Mouse (Mus musculus) heart, adult 8-10 months (tissue): ENCODE measurements around the gene Cracr2b. TPM values are rescaled to one million over a fixed set of nuclear protein-coding genes. Genes with fewer than 3 reads are reported as not detected.

Source experiments
- DNase-seq: peaks from one replicate; pipeline ENCODE4 v3.0.0; 2022; ENCODE audit warnings: low spot score
- total RNA-seq, 4 experiments: library from RNA; stranded (reverse); gene quantifications; 2 replicates each; pipeline ENCODE4 v1.2.4; 2022

Cracr2b gene
- total RNA-seq: 10 to 100 TPM; 17.7 to 24.2 (median 19.1) TPM

DNA sequence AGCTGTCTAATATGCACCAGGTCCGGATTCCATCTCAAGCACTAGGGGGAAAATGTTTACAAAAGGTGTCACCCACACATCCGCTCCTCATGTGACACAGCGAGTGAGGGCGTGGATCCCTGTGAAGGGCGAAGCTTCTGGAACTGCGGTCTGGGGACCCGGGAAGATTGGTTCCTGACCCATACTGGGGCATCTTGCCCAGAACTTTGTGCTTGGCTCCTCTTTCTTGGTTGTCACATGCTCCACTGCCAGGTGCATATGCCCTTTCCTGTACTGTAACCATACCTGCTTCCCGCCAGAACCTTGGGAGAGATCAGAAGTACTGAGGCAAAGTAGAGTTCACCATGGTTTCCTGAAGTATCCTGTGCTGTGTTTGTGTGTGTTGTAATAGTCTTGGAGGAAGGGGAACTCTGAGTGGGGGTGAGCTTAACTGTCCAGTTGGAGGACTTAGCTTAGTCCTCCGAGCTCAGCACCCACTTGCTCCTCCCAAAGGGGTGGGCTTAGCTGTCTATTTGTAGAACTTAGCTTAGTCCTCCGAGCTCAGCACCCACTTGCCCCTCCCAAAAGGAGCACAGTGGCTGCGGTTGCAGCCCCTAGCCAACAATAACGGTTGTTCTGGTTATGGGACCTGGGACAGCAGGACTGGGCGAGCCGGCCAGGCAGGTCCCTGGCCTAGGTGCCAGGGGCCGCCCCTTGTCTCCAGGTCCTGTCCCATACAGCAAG, at the start of gene Cracr2b:
Gene Cracr2b, plus strand, starts transcription at position 704 of the 723 bp plus-strand sequence.
- DNase-seq: no peak

DNA sequence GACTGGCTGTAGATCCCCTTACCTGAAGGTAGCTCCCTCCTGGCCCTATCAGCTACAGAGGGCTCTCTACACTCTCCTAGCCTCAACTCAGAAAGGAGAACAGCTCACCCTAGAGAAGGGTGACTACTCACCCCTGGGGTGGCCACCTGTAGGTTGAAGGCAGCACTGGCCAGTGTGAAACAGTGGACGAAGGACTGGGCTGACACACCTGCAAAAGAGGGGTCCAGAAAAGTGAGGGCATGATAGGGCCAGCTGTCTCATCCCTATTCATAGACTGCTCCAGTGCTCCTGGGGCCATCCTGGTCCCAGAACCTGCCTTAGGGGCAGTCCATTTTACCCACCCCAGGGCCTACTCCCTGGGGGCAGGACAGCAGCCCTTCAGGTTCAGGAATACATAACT, 49.2 kb upstream of the Cracr2b start:
- DNase-seq: no peak

DNA sequence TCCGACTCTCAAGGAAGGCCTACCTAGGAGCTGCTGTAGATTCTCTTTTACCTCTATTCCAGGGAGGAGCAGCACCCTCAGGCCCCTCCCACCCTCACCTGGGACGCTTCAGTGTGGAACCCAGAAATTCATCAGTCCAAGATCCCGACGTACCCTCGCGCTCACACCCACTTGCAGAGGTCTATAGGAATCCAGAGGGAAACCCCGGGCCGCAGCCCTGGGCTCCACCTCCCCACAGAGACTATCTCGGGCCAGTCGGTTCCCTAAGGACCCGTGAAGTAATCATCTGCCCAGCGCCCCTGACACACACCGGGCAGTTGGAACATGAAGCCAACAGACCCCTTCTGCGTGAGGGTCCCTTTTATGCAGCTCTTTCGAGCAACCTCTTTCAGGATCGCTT, 47.6 kb upstream of the Cracr2b start:
- no peak for DNase-seq

DNA sequence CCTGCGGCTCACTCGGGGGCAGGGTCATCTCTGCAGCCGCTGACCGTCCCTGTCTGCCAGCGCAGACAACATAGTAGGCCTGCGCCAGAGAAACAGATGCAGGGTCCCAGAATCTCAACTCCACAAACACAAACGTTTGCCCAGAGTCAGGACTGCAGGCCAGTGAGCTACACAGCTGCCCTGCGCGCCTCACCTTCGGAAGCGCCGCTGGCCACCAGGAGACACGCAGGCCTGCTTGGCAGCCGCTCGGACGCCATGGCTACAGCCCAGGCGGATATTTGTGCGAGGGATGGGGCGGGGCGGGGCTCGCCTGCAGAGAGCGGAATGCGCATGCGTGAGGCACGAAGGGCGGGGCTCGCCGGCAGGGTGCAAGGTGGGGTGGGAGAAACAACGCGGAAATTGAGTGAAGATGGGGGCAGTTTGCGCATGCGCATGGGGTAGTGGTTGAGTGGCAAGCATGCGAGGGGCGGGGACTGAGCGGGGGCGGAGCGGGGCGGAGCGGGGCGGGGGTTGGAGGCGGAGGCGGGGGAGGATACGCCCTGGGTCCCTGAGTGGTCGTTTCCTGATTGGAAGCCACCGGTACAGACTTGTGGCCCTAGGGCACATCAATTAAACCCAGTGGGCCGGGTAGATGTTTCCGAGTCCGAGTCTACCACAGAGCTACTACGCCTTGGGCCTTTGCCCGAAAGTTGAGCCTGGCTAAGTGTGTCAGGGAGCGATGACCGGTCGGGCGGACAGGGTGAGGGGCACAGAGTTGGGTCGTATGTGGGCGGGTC, 46.9 kb upstream of the Cracr2b start, which contains the start of gene Gatd1:
Gene Gatd1, minus strand, starts transcription at position 328 of the 776 bp plus-strand sequence.
- peak; percentile 98 for DNase-seq

DNA sequence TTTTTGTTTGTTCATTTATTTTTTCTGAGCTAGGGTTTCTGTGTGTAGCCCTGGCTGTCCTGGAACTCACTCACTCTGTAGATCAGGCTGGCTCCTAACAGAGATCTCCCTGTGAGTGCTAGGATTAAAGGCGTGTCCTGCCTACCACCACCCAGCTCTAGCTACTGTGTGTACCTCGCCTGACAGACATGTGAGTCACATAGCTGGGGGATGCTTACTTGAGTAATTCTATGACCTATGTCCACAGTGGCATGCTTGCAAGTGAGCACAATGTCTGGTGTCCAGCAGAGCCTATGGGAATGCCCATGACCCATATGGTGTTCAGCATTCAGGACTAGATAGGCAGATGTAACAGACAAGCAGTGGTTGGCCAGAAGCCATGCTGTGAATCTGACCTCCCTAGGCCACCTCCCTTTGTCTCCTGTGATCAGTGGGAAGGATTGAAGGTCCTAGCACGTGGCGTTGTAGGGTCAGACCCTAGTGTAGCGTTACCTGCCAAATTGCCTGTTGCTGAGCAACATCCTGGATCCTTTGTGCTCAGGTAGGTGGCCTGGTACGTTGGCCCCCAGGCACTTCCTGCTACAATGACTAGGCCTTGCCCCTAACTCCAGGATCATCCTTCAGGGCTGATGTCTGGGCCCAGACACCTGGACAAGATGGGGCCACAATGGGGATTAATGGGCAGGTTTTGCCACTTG, 44.6 kb upstream of the Cracr2b start:
- DNase-seq: no peak

DNA sequence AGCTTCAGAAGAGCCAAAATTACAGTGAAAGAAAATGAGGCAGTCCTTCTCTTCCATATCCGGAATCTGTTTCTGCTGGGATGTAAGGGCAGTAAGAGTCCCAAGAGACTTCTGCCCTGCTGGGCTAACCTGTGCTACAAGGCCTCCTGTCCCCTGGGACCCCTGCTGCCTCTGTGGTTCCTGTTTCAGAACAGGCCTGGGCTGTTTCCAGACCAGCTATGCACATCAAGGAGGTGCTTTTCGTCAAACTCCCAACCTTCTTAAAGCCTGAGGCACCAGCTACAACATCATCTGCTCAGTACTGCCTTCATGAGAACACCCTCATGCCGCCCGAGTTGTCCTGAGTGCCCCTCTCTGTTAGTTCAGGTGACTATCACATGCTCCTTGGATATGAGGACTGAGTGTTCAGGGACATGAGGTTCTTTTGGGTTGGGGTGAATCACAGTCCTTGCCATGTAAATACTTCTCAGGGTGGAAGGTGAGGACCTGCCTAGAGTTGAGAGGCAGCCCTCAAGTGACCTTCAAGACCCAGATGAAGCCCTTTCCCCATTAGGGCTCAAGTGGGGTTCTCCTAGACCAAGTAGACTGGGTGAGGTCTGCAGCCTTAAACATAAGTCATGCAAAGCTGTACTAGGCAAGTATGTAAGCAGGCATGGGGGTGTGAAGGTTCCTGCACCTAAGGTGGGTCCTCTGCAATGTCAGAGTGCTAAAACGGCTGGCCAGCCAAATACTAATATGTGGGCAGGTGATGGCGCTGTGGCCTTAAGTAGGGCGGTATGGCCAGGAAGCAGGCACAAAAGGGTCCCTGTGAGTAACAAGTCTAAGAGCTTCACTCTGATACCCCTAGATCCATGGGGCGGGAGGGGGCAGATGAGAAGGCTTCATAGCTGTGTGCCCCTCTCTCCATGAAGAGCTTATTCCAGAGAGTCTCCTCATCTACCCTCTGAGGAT, 42.9 kb upstream of the Cracr2b start:
- DNase-seq: no peak

DNA sequence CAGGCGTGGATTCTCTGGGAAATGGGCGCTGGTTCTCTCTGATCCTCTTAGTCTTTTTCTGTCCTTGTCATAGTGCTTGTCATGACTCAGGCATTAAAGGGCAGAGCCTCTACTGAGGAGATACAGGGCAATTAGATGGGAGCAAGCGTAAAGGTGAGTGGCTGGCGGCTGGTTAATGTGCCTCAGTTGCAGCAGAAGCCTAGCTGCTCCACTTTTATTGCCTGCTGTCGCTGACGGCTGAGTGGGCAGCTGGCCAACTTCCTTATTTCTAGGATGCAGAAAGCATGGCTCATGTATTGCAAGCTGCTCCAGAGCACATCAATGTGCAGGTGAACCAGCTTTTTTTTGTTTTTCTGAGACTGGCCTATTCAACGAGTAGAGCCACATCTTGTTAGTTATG, 41.9 kb upstream of the Cracr2b start:
- no peak for DNase-seq

DNA sequence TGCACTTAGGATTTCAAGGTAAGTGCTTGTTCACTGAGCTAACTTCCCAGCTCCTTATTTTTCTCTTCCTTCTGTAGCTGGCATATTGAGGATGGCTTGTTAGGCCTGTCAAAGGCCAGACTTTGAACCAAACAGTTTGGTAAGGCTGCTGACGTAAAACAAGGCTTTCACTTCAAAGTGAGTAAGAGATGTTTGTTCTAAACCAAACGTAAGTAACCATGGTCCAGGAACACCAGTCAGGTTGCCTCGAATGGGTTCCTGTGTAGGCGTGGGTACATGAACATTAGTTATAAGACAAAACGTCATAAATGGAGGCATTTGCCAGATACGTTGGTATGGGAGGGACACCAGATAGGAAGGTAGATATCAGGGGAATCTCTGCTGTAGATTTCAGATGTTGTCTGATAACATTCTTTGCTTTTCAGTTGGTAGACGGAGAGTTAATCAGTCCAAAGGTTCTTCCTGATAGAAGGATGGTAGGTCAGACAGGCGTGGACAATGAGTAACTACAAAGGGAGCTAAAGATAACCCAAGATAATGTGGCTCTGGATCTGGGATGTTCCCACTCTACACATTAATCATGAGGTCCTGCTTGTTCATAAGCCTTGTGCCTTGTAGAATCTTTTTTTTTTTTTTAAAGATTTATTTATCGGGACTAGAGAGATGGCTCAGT, 40.7 kb upstream of the Cracr2b start:
- no peak for DNase-seq

DNA sequence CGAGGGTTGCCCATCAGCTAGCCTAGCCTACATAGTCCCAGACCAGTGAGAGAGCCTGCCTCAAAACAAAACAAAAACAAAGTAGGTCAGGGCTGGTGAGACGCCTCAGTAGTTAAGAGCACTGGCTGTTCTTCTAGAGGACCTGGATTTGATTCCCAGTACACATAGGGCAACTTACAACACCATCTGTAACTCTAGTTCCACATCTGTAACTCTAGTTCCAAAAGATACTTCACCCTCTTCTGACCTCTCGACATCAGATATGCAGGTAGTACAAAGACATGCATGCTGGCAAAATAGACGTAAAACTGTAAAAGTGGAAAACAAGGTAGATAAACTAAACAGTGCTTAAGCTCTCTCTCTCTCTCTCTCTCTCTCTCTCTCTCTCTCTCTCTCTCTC, 37.1 kb upstream of the Cracr2b start:
- DNase-seq: no peak

DNA sequence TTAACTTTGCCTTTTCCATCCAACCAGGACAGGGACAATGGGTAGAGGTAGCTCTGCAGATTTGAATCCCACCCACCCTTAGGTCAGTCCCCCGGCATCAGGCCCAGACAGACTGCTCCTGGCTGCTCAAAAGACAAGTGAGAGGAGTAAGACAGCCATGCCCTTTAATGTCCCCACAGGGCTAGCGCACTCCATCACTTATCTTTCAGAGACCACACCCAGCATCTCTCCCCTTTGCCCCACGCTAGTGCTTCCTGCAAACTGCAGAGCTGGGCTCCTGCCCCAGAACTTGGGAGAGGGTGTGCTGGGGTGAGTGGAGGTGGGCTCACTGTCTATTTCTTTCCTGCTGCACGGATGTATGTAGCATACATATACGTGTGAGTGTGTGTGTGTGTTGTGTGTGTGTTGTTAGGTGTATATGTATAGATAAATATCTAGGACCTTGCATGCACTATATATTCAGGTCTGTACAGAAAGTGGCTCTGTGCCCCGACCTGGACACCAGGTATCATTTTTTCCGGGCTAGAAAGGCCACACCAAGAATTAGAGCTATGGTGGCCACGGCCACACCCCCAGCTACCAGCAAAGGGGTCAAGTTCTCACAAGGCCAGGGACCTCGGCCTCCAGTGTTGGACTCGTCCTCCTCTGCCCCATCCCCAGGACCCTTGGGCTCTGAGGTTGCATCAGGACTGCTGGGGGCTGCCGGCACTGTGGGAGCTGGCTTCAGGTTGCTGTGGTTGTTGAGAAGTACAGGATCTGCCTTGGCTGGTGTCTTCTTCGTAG, 33.8 kb upstream of the Cracr2b start:
- no peak for DNase-seq

DNA sequence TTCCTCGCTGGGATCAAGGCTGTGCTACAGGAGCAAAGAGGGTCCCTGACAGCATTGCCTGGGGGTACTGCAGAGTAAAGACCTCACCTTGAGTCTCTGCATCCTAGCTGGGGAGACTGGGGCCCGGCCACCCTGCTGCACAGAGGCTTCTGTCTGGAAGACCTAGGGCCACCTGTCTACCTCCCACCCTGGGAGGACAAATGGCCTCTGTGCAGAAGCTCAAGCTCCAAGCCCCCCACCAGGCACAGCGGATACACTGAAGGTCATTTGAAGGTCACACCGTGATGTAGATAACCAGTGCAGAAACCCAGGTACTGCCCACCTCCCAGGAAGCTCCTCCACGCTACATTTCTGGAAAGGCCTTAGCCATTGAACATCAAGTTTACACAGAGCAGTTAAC, 32.2 kb upstream of the Cracr2b start:
- DNase-seq: no peak

DNA sequence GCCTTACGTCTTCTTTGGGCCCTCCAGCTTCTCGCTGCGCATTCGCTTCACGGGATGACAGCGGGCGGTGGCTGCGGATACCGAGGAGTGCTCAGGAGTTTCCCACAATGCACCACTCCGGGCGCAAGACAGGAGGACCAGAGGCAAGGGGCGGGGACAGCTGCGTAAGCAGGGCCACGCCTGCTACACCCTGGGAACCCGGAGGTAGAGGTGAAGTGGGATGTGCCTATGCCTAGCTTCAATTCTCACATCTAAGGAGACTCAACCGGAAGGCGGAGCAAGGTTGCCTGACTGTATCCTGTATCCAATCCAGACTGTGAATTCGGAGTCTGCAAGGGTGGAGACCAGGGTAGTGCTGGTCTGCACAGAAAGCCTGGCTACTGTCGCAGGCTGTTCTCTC, 31.6 kb upstream of the Cracr2b start, which contains the start of gene Cend1:
Gene Cend1, minus strand, starts transcription at position 182 of the 400 bp plus-strand sequence.
- DNase-seq: no peak

DNA sequence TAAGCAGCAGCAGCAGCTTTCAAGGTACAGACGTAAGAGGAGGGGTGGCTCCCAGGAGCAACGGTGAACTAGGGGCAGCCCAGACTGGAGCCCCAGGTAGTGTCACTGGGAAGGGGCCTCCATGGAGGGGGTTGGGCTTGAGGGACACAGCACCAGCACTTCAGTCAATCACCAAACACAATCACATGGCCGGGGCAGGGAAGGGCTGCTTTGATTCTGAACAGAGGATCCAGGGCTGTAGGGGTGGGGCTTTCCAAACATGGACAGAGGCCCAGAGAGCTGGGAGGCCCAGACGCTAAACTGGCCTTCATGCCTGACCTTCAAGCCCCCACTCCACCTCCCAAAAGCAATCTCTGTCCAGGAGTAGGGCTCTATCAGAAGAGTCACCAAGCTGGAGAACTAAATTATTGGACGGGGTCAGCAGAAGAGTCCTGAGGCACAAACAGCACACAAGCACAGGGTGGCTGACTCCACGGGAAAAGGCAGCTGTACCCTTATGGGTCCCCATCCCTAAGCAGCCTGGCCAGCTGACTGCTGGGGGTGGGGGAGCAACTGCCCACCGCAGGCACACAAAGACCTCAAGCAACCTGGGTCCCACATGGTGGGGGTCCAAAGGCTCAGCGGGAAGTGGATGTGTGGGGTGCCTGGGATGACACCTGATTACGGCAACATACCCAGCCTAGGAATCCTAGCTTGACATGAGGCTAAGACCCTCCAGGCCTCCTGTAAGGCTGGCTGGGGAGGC, 30.9 kb upstream of the Cracr2b start:
- no peak for DNase-seq

DNA sequence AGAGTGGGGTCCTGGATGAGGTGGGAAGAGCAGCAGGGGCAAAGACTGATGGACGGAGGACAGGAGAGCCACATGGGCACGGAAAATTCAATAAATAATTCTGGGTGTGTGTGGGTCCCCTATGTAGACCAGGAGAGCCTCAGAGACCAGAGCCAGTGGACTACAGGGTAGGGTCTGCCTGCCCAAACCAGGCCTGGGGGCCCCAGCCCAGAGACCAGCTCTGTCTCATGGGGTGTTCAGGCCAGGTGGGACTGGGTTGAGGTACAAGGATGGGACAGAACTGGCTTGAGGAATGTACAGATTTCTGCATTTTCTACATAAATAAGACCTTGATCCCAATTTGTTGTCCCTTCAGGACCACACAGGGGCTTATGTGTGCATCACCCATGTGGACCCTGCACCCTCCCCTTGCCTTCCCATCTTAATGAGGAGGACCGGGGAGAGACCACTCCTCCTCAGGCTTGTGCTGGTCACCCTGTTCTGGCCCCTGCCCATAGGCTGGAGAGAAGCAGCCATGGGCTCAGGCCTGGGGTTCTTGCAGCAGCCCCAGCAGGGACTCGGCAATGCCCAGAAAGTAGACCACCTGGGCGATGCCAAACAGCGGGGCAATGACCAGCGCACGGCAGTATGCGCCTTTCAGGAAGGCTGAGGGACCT, 30.2 kb upstream of the Cracr2b start:
- no peak for DNase-seq

DNA sequence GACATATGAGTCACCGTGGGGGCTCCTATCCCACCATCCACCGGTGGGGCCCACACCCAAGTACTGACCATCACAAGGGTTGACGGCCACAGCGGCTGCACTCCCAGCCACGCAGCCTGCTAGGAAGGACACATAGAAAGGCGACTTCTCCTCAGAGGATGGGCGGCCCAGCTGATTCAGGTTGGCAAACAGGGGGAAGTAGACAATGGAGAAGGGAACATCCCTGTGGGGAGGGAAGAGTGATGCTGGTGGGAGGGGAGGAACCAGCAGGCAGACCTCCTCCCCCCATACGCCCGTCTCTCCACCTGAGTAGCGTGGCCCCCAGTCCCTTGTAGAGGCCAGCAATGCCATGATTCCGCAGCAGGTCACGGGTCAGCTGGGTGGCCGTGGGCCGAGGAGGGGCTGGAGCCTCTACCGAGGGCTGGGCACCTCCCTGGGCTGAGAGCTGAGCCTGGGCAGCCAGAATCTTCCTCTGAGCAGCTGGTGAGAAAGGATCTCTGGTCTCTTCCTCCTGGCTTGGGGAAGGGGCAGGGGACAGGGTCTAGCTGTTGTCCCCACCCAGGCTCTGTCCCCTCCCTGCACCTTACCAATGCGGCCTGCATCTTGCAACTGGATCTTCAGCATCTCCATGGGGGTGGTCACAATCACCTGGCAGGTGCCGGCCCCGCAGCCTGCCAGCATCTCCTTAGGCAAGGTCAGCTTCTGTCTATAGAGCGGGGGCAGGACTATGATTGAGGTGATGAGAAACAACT, 29.3 kb upstream of the Cracr2b start:
- DNase-seq: no peak

DNA sequence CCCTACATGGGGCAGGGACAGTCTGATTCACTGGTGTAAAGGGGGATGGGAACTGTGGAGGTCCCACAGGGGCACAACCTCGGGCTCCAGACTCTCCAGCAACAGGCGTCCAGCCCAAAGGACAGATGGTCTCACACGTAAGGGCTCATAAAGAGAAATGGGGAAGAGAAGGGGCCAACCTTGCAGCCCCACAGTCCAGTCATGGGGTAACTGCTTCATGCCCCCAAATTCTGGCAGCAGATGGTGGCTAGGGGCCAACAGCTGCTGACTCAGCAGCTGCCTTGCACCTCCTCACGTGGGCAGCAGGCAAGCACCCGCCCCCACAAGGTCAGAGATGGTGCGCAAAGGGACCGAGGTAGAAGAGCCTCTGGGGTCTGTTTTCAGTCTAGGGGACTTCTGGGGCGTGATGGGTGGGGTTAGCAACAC, 28.7 kb upstream of the Cracr2b start:
- DNase-seq: peak; percentile 38

DNA sequence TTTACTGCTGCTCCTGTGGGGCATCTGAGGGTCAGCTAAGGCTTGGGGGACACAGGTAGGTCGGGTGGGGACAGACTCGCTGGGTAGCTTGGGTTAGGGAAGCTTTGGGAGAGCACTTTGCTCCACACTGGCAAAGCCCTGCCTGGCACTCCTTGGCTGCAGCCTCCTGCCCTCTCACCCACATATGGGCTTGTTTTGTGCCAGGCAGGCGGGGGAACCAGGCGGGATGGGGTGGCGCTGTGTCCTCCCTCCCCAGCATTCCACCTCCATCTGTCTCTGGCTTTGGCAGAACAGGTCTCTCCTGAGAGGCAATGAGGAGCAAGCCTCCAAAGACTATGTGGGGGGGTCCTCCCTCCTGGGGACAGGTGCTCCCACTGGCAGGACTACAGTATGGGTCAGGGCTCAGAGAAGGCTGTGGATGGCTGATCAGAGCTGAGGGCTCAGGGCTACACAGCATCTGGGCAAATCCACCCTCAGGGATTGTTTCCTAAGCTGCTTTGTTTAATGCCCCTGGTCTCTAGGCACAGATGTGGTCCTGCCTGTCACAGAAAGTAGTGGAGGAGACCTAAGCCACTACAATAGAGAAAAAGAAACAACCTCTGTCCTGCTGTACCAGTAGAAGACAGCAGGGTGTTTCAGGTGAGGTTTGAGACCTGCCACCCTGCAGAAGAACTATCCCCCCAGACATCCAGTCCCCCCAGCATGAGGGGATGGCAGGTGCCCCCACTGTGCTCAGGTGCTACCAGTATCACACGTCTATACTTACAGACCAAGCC, 28.0 kb upstream of the Cracr2b start:
- peak; percentile 53 for DNase-seq
